Mouse (Mus musculus) G1E (cell line): ENCODE results near the gene Dusp10.

Experiments used
- CTCF ChIP-seq: IDR thresholded peaks from 2 replicates; pipeline ENCODE4 v1.5.1; 2012; ENCODE audit warnings: low read depth, low read length, inconsistent platforms, mixed read lengths
- GATA1 ChIP-seq: IDR thresholded peaks from 2 replicates; pipeline ENCODE4 v1.6.1; 2012; ENCODE audit warnings: borderline replicate concordance, low read length, inconsistent platforms, mixed read lengths
- GATA2 ChIP-seq: IDR thresholded peaks from 2 replicates; pipeline ENCODE4 v1.6.1; 2012; ENCODE audit warnings: low read depth, low read length, inconsistent platforms, borderline replicate concordance
- POLR2AphosphoS5 ChIP-seq: IDR thresholded peaks from 2 replicates; pipeline ENCODE4 v1.6.1; 2012; ENCODE audit warnings: low read depth, low read length, inconsistent platforms; ENCODE audit not compliant: insufficient replicate concordance
- TAL1 ChIP-seq: conservative IDR thresholded peaks from 2 replicates; pipeline ENCODE4 v1.6.1; 2012; ENCODE audit warnings: low read depth, low read length, inconsistent platforms, mixed read lengths

DNA sequence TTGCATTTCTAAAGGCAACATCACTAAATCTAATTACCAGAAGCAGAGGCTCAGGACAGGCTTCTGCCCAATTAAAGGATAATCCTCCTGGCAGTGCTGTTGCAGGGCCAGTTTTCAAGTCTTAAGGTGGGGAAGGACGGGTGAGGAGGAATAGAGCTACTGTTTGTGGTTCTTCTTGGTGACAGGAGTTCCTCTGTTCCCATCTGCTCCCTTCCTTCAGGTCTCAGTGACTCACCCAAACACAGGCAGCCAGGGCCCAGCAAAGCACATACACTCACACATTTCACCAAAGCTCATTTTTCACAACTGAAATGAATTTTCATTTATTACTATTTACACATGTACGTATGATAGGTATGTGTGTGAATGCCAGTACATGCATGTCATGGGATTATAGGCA lies 93.7 kb downstream of the Dusp10 start:
- no peak for TF ChIP-seq GATA1
- no peak for TF ChIP-seq CTCF
- TF ChIP-seq POLR2AphosphoS5 = no peak
- TF ChIP-seq TAL1 = no peak
- no peak for TF ChIP-seq GATA2
